Mouse (Mus musculus) forebrain, embryonic 11.5 days (tissue): ENCODE data around the gene Lingo1. TPM values are rescaled to one million over a fixed set of nuclear protein-coding genes. Genes with fewer than 3 reads are reported as not detected.

Source experiments
- ATAC-seq: fragments of 200-750 bp; cut with Nextera tagmentation; replicated peaks from 2 replicates; pipeline ENCODE4 v1.8.0; 2017; ENCODE audit warnings: moderate TSS enrichment; ENCODE audit not compliant: low FRiP score
- DNase-seq: peaks from one replicate; pipeline ENCODE4 v3.0.0-alpha.2; 2017; ENCODE audit warnings: low spot score
- H3K27ac ChIP-seq: fragments of 300-500 bp; sonication (generic); 2 replicates; pipeline ENCODE4 v1.5.1; 2014; ENCODE audit warnings: low read depth, low read length
- H3K27me3 ChIP-seq: fragments of 300-500 bp; sonication (generic); 2 replicates; pipeline ENCODE4 v1.6.1; 2014; ENCODE audit warnings: mild to moderate bottlenecking, low read length, mixed read lengths; ENCODE audit not compliant: control insufficient read depth, insufficient read depth
- H3K36me3 ChIP-seq: fragments of 300-500 bp; sonication (generic); 2 replicates; pipeline ENCODE4 v1.6.1; 2014; ENCODE audit warnings: mild to moderate bottlenecking, low read length, moderate library complexity, mixed read lengths; ENCODE audit not compliant: control insufficient read depth, insufficient read depth
- H3K4me1 ChIP-seq: fragments of 300-500 bp; sonication (generic); replicated peaks from 2 replicates; pipeline ENCODE4 v1.6.1; 2014; ENCODE audit warnings: low read length, mixed read lengths; ENCODE audit not compliant: control insufficient read depth, insufficient read depth
- H3K4me2 ChIP-seq: fragments of 300-500 bp; sonication (generic); 2 replicates; pipeline ENCODE4 v1.6.1; 2014; ENCODE audit warnings: low read depth, mild to moderate bottlenecking, low read length, moderate library complexity, mixed read lengths; ENCODE audit not compliant: severe bottlenecking
- H3K4me3 ChIP-seq: fragments of 300-500 bp; sonication (generic); 2 replicates; pipeline ENCODE4 v1.5.1; 2014; ENCODE audit warnings: low read depth, low read length
- H3K9ac ChIP-seq: fragments of 300-500 bp; sonication (generic); 2 replicates; pipeline ENCODE4 v1.6.1; 2014; ENCODE audit warnings: low read length
- H3K9me3 ChIP-seq: fragments of 300-500 bp; sonication (generic); 2 replicates; pipeline ENCODE4 v1.6.1; 2016; ENCODE audit warnings: low read length, mixed read lengths; ENCODE audit not compliant: control insufficient read depth
- WGBS: fragments of 180-500 bp; shearing (Covaris S2); extraction: QIAGEN DNeasy Blood & Tissue Kit; methylation state at CpG from one replicate; pipeline ENCODE4 v1.1.7; 2014; 5-methylcytosine and 5-hydroxymethylcytosine counted together
- polyA plus RNA-seq: library from polyadenylated mRNA; unstranded; fragments of >200 nt; fragmentation: Nextera tagmentation; extraction: Ambion mirVana; gene quantifications from 2 replicates; pipeline ENCODE4 v1.2.1, GENCODE M21; 2014

Gene Lingo1
- polyA plus RNA-seq, 1 experiment from 2014 or later = 2.5 TPM

- Histone ChIP-seq H3K9me3 (no peaks in the 10 kb centered on the region), H3K36me3 (no peaks in the 10 kb centered on the region), H3K4me2 (no peak overlapping the region), H3K27me3 (no peaks in the 10 kb centered on the region), H3K27ac (no peak overlapping the region), H3K4me3 (no peak overlapping the region), H3K4me1 (no peaks in the 10 kb centered on the region), H3K9ac (no peak overlapping the region)
- ATAC-seq = no peak
- WGBS = 72% methylated on average over 3 of the region's 3 CpGs
- DNase-seq = no peak
These were observed 133.9 kb downstream of the Lingo1 start for GRCm38 (mm10) chr9:56662405-56662804.

GRCm38 (mm10) chr9:56661217-56661840 is 134.9 kb downstream of the Lingo1 start:
- Histone ChIP-seq H3K4me3 (no peak overlapping the region), H3K27me3 (no peaks in the 10 kb centered on the region), H3K4me2 (no peak overlapping the region), H3K27ac (no peak overlapping the region), H3K9ac (no peak overlapping the region), H3K4me1 (no peaks in the 10 kb centered on the region), H3K36me3 (no peaks in the 10 kb centered on the region), H3K9me3 (no peaks in the 10 kb centered on the region)
- WGBS = 86% methylated on average over 3 of the region's 3 CpGs
- no peak for DNase-seq
- ATAC-seq = no peak

GRCm38 (mm10) chr9:56658580-56658979 is 137.7 kb downstream of the Lingo1 start:
- Histone ChIP-seq H3K4me2 (no peak overlapping the region), H3K4me3 (no peak overlapping the region), H3K36me3 (no peaks in the 10 kb centered on the region), H3K4me1 (0 out of 2 replicates have a peak, but pooled peaks cover 1% of the 10 kb centered on the region), H3K27me3 (no peaks in the 10 kb centered on the region), H3K9ac (no peak overlapping the region), H3K9me3 (no peaks in the 10 kb centered on the region), H3K27ac (no peak overlapping the region)
- 83% methylated on average over 4 of the region's 4 CpGs for WGBS
- ATAC-seq = no peak
- DNase-seq = no peak

GRCm38 (mm10) chr9:56657996-56658398 is 138.3 kb downstream of the Lingo1 start:
- ATAC-seq (no peak), DNase-seq (no peak)
- H3K9me3 ChIP-seq = no peaks in the 10 kb centered on the region
- no peaks in the 10 kb centered on the region for H3K36me3 ChIP-seq
- no peaks in the 10 kb centered on the region for H3K27me3 ChIP-seq
- H3K4me3 ChIP-seq = no peak overlapping the region
- 78% methylated on average over 6 of the region's 6 CpGs for WGBS
- 0 out of 2 replicates have a peak, but pooled peaks cover 1% of the 10 kb centered on the region for H3K4me1 ChIP-seq
- H3K9ac ChIP-seq = no peak overlapping the region
- H3K4me2 ChIP-seq = no peak overlapping the region
- H3K27ac ChIP-seq = no peak overlapping the region

GRCm38 (mm10) chr9:56656766-56657542 is 139.3 kb downstream of the Lingo1 start:
- H3K27me3 ChIP-seq = no peaks in the 10 kb centered on the region
- ATAC-seq (no peak), DNase-seq (no peak)
- WGBS = 71% methylated on average over 16 of the region's 16 CpGs
- H3K9ac ChIP-seq = no peak overlapping the region
- no peaks in the 10 kb centered on the region for H3K9me3 ChIP-seq
- no peak overlapping the region for H3K4me3 ChIP-seq
- 0 out of 2 replicates have a peak, but pooled peaks cover 1% of the 10 kb centered on the region for H3K4me1 ChIP-seq
- no peak overlapping the region for H3K4me2 ChIP-seq
- no peaks in the 10 kb centered on the region for H3K36me3 ChIP-seq
- no peak overlapping the region for H3K27ac ChIP-seq

- Histone ChIP-seq H3K4me3 (no peak overlapping the region), H3K4me2 (no peak overlapping the region), H3K9me3 (no peaks in the 10 kb centered on the region), H3K36me3 (no peaks in the 10 kb centered on the region), H3K27ac (no peak overlapping the region), H3K4me1 (0 out of 2 replicates have a peak, but pooled peaks cover 1% of the 10 kb centered on the region), H3K9ac (no peak overlapping the region), H3K27me3 (no peaks in the 10 kb centered on the region)
- ATAC-seq (no peak), DNase-seq (no peak)
- WGBS = 60% methylated on average over 6 of the region's 6 CpGs
These were observed 141.1 kb downstream of the Lingo1 start for GRCm38 (mm10) chr9:56655167-56655566.

GRCm38 (mm10) chr9:56652551-56652950 is 143.7 kb downstream of the Lingo1 start:
- 0 out of 2 replicates have a peak, but pooled peaks cover 1% of the 10 kb centered on the region for H3K4me1 ChIP-seq
- H3K4me3 ChIP-seq = no peak overlapping the region
- no peaks in the 10 kb centered on the region for H3K36me3 ChIP-seq
- H3K9ac ChIP-seq = no peak overlapping the region
- ATAC-seq = no peak
- H3K4me2 ChIP-seq = no peak overlapping the region
- DNase-seq = no peak
- no peaks in the 10 kb centered on the region; the same call in 1 of the 2 replicates for H3K27me3 ChIP-seq
- no peak overlapping the region for H3K27ac ChIP-seq
- H3K9me3 ChIP-seq = no peaks in the 10 kb centered on the region
- 67% methylated on average over 7 of the region's 7 CpGs for WGBS

- DNase-seq = no peak
- Histone ChIP-seq H3K4me2 (no peak overlapping the region), H3K9ac (no peak overlapping the region), H3K9me3 (no peaks in the 10 kb centered on the region), H3K27ac (no peak overlapping the region), H3K4me1 (0 out of 2 replicates have a peak, but pooled peaks cover 1% of the 10 kb centered on the region), H3K27me3 (no peaks in the 10 kb centered on the region; the same call in 1 of the 2 replicates), H3K36me3 (no peaks in the 10 kb centered on the region), H3K4me3 (no peak overlapping the region)
- 44% methylated on average over 2 of the region's 2 CpGs for WGBS
- no peak for ATAC-seq
These were observed 144.7 kb downstream of the Lingo1 start for GRCm38 (mm10) chr9:56651586-56651985.
